Mouse (Mus musculus): Measurements from ENCODE around the gene Nat14. TPM values are rescaled to one million over a fixed set of nuclear protein-coding genes. Genes with fewer than 3 reads are reported as not detected.

Gene Nat14
- polyA plus RNA-seq, 1 experiment from 2014 or later: 2.5 TPM

- Histone ChIP-seq H3K4me1 (replicated peaks; ENCODE audit: control insufficient read depth, insufficient read depth, low read length) (peaks cover 37% of the 10 kb centered on the region), H3K36me3 (ENCODE audit: control insufficient read depth, insufficient read depth, low read length) (peaks cover 19% of the 10 kb centered on the region), H3K27me3 (ENCODE audit: control insufficient read depth, insufficient read depth, low read depth, low read length) (no peaks in the 10 kb centered on the region), H3K27ac (ENCODE audit: low read length) (peak overlapping the region; percentile 92), H3K9ac (ENCODE audit: low read length) (peak overlapping the region; percentile 65), H3K4me2 (ENCODE audit: low read depth, low read length) (peak overlapping the region; percentile 54), H3K4me3 (ENCODE audit: low read length) (peak overlapping the region; percentile 28), H3K9me3 (ENCODE audit: control insufficient read depth, low read length) (no peaks in the 10 kb centered on the region)
- 5% methylated on average over 37 of the region's 37 CpGs for WGBS
- no peak for ATAC-seq (ENCODE audit: low read depth)
Measured at GRCm38 (mm10) chr7:4923586-4924364, 1.9 kb downstream of the Nat14 start.

GRCm38 (mm10) chr7:4924483-4924882 lies 2.7 kb downstream of the Nat14 start:
- H3K27ac ChIP-seq (ENCODE audit: low read length): peak overlapping the region; percentile 92
- H3K36me3 ChIP-seq (ENCODE audit: control insufficient read depth, insufficient read depth, low read length): peaks cover 13% of the 10 kb centered on the region
- WGBS: 2% methylated on average over 4 of the region's 4 CpGs
- H3K27me3 ChIP-seq (ENCODE audit: control insufficient read depth, insufficient read depth, low read depth, low read length): no peaks in the 10 kb centered on the region
- peak overlapping the region; percentile 54 for H3K4me2 ChIP-seq (ENCODE audit: low read depth, low read length)
- peaks cover 37% of the 10 kb centered on the region for H3K4me1 ChIP-seq (replicated peaks; ENCODE audit: control insufficient read depth, insufficient read depth, low read length)
- ATAC-seq (ENCODE audit: low read depth): peak; percentile 3; the same call in 1 of the 2 replicates
- no peak overlapping the region; the same call in none of the 2 replicates for H3K9ac ChIP-seq (ENCODE audit: low read length)
- no peaks in the 10 kb centered on the region for H3K9me3 ChIP-seq (ENCODE audit: control insufficient read depth, low read length)
- no peak overlapping the region for H3K4me3 ChIP-seq (ENCODE audit: low read length)

GRCm38 (mm10) chr7:4924891-4925301 lies 3.1 kb downstream of the Nat14 start:
- Histone ChIP-seq H3K9ac (ENCODE audit: low read length) (no peak overlapping the region; the same call in 1 of the 2 replicates), H3K9me3 (ENCODE audit: control insufficient read depth, low read length) (no peaks in the 10 kb centered on the region), H3K4me3 (ENCODE audit: low read length) (no peak overlapping the region), H3K27ac (ENCODE audit: low read length) (peak overlapping the region; percentile 92), H3K27me3 (ENCODE audit: control insufficient read depth, insufficient read depth, low read depth, low read length) (no peaks in the 10 kb centered on the region), H3K36me3 (ENCODE audit: control insufficient read depth, insufficient read depth, low read length) (peaks cover 9% of the 10 kb centered on the region), H3K4me2 (ENCODE audit: low read depth, low read length) (no peak overlapping the region), H3K4me1 (replicated peaks; ENCODE audit: control insufficient read depth, insufficient read depth, low read length) (peaks cover 37% of the 10 kb centered on the region)
- peak; percentile 72 for ATAC-seq (ENCODE audit: low read depth)
- 13% methylated on average over 3 of the region's 4 CpGs for WGBS

- no peak within 1 kb of the TSS; the same call in none of the 2 replicates for H3K9ac ChIP-seq (ENCODE audit: low read length)
- H3K4me1 ChIP-seq (replicated peaks; ENCODE audit: control insufficient read depth, insufficient read depth, low read length): peaks cover 37% of the 10 kb centered on the region
- H3K4me3 ChIP-seq (ENCODE audit: low read length): no peak within 1 kb of the TSS
- no peaks in the 10 kb centered on the region for H3K27me3 ChIP-seq (ENCODE audit: control insufficient read depth, insufficient read depth, low read depth, low read length)
- peak within 1 kb of the TSS; percentile 54 for H3K4me2 ChIP-seq (ENCODE audit: low read depth, low read length)
- ATAC-seq (ENCODE audit: low read depth): peak; percentile 75
- peak within 1 kb of the TSS; percentile 92 for H3K27ac ChIP-seq (ENCODE audit: low read length)
- peaks cover 1% of the 10 kb centered on the region for H3K36me3 ChIP-seq (ENCODE audit: control insufficient read depth, insufficient read depth, low read length)
- WGBS: 11% methylated on average over 6 of the region's 6 CpGs
- no peaks in the 10 kb centered on the region for H3K9me3 ChIP-seq (ENCODE audit: control insufficient read depth, low read length)
Measured at GRCm38 (mm10) chr7:4925441-4926381, 3.9 kb downstream of the Nat14 start, which contains the start of gene Ssc5d. Gene Ssc5d, plus strand, starts transcription at chr7:4925785.

- H3K4me3 ChIP-seq (ENCODE audit: low read length): no peak overlapping the region
- no peak overlapping the region for H3K27ac ChIP-seq (ENCODE audit: low read length)
- no peaks in the 10 kb centered on the region for H3K9me3 ChIP-seq (ENCODE audit: control insufficient read depth, low read length)
- H3K36me3 ChIP-seq (ENCODE audit: control insufficient read depth, insufficient read depth, low read length): no peaks in the 10 kb centered on the region
- H3K4me2 ChIP-seq (ENCODE audit: low read depth, low read length): no peak overlapping the region
- ATAC-seq (ENCODE audit: low read depth): no peak
- peaks cover 35% of the 10 kb centered on the region for H3K4me1 ChIP-seq (replicated peaks; ENCODE audit: control insufficient read depth, insufficient read depth, low read length)
- WGBS: 71% methylated on average over 16 of the region's 16 CpGs
- no peaks in the 10 kb centered on the region for H3K27me3 ChIP-seq (ENCODE audit: control insufficient read depth, insufficient read depth, low read depth, low read length)
- no peak overlapping the region for H3K9ac ChIP-seq (ENCODE audit: low read length)
Measured at GRCm38 (mm10) chr7:4926849-4927248, 5.0 kb downstream of the Nat14 start.

GRCm38 (mm10) chr7:4927711-4928110 lies 5.9 kb downstream of the Nat14 start:
- WGBS: 45% methylated on average over 8 of the region's 8 CpGs
- peak overlapping the region; percentile 18 for H3K4me2 ChIP-seq (ENCODE audit: low read depth, low read length)

GRCm38 (mm10) chr7:4928323-4928722 lies 6.5 kb downstream of the Nat14 start:
- H3K27ac ChIP-seq (ENCODE audit: low read length): no peak overlapping the region
- H3K4me3 ChIP-seq (ENCODE audit: low read length): peak overlapping the region; percentile 27
- H3K36me3 ChIP-seq (ENCODE audit: control insufficient read depth, insufficient read depth, low read length): no peaks in the 10 kb centered on the region
- H3K9ac ChIP-seq (ENCODE audit: low read length): peak overlapping the region; percentile 49; the same call in 1 of the 2 replicates
- H3K4me2 ChIP-seq (ENCODE audit: low read depth, low read length): peak overlapping the region; percentile 18
- H3K27me3 ChIP-seq (ENCODE audit: control insufficient read depth, insufficient read depth, low read depth, low read length): no peaks in the 10 kb centered on the region
- no peaks in the 10 kb centered on the region for H3K9me3 ChIP-seq (ENCODE audit: control insufficient read depth, low read length)
- 48% methylated on average over 15 of the region's 17 CpGs for WGBS
- peaks cover 26% of the 10 kb centered on the region for H3K4me1 ChIP-seq (replicated peaks; ENCODE audit: control insufficient read depth, insufficient read depth, low read length)
- no peak for ATAC-seq (ENCODE audit: low read depth)

More at GRCm38 (mm10) chr7:4927711-4928110, 5.9 kb downstream of the Nat14 start:
- Histone ChIP-seq H3K9me3 (ENCODE audit: control insufficient read depth, low read length) (no peaks in the 10 kb centered on the region), H3K4me1 (replicated peaks; ENCODE audit: control insufficient read depth, insufficient read depth, low read length) (peaks cover 32% of the 10 kb centered on the region), H3K9ac (ENCODE audit: low read length) (0 out of 2 replicates have a peak overlapping the region, but pooled peaks have one; percentile 21), H3K36me3 (ENCODE audit: control insufficient read depth, insufficient read depth, low read length) (no peaks in the 10 kb centered on the region), H3K27me3 (ENCODE audit: control insufficient read depth, insufficient read depth, low read depth, low read length) (no peaks in the 10 kb centered on the region), H3K27ac (ENCODE audit: low read length) (no peak overlapping the region), H3K4me3 (ENCODE audit: low read length) (peak overlapping the region; percentile 27)
- ATAC-seq (ENCODE audit: low read depth): no peak

GRCm38 (mm10) chr7:4933103-4933502 lies 11.3 kb downstream of the Nat14 start:
- Histone ChIP-seq H3K9me3 (ENCODE audit: control insufficient read depth, low read length) (no peaks in the 10 kb centered on the region), H3K36me3 (ENCODE audit: control insufficient read depth, insufficient read depth, low read length) (no peaks in the 10 kb centered on the region), H3K4me2 (ENCODE audit: low read depth, low read length) (no peak overlapping the region), H3K4me3 (ENCODE audit: low read length) (no peak overlapping the region), H3K27me3 (ENCODE audit: control insufficient read depth, insufficient read depth, low read depth, low read length) (no peaks in the 10 kb centered on the region), H3K4me1 (replicated peaks; ENCODE audit: control insufficient read depth, insufficient read depth, low read length) (no peaks in the 10 kb centered on the region), H3K9ac (ENCODE audit: low read length) (no peak overlapping the region), H3K27ac (ENCODE audit: low read length) (no peak overlapping the region)
- 73% methylated on average over 12 of the region's 12 CpGs for WGBS
- ATAC-seq (ENCODE audit: low read depth): no peak

Measured in lung, embryonic 16.5 days (tissue).